Mouse (Mus musculus): ENCODE results near the gene Arih2. TPM values are rescaled to one million over a fixed set of nuclear protein-coding genes. Genes with fewer than 3 reads are reported as not detected.
"Not testable (repeated sequence)": the region's sequence is repeated elsewhere in the genome, so short reads cannot be mapped to it uniquely, and the experiment has no call there.

The Arih2 gene
- 10 to 100 TPM; 56.1 to 59.9 TPM for total RNA-seq (2021)
- long read RNA-seq, experiment 1, transcript Arih2-201 (16 exons, 3,924 nt) = major isoform, 17 of 57 reads
- long read RNA-seq, experiment 1, transcript Arih2-208 (1 exons, 3,664 nt) = minor isoform, 9 of 57 reads
- long read RNA-seq, experiment 1, partial matches to known transcripts = 11 of 57 reads
- long read RNA-seq, experiment 1, other reads (novel, unspliced or antisense) = 20 of 57 reads
- long read RNA-seq, experiment 2, transcript Arih2-208 (1 exons, 3,664 nt) = minor isoform, 5 of 32 reads
- long read RNA-seq, experiment 2, transcript Arih2-201 (16 exons, 3,924 nt) = major isoform, 14 of 32 reads
- long read RNA-seq, experiment 2, partial matches to known transcripts = 0 of 32 reads
- long read RNA-seq, experiment 2, other reads (novel, unspliced or antisense) = 13 of 32 reads

DNA sequence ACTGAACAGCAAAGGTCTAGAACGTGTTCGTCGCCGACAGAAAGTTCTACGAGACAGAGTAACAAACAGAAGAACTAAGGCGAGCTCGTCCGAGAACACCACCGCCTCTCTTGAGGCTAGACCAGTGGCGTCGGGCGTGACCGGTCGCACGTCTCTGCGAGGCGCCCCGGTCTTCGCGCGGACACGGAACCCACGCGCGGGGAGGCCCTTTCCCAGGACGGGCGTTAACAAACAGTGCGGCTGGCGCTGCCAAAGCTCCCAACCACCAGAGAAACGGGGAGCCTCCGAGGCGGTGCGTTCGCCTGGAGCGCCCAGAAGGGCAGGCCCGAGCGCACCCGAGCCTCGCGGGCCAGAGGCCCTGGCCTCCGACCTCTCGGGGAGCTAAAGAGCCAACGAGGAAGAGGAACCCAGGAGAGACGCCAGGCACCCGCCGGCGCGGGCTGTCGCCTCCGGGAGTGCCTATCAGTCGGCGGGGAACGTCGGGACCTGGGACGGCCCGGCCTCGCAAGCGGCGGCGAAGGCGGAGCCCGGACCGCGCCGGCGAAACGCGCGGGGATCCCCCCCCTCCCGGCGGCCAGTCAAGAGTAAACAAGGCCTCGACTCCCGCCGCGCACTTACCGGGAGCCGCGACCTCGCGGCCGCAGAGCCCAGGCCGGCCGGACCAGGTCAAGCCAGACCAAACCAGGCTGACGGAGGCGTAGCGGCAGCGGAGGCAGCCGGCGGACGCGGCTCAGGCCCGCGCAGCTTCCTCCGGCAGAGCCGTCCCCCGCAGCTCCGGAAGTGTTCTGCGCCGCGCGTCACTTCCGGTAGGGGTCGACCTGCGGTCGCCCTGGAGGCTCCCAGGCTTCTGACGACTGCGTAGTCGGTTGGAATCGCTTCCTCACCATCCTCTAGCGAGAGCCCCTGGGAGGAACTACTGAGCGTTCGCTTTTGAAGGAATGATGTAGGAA lies at the start of gene Arih2:
TSS of gene Arih2 (minus strand) at position 776 of the 950 bp plus-strand sequence.
- DNase-seq = peak; percentile 95

DNA sequence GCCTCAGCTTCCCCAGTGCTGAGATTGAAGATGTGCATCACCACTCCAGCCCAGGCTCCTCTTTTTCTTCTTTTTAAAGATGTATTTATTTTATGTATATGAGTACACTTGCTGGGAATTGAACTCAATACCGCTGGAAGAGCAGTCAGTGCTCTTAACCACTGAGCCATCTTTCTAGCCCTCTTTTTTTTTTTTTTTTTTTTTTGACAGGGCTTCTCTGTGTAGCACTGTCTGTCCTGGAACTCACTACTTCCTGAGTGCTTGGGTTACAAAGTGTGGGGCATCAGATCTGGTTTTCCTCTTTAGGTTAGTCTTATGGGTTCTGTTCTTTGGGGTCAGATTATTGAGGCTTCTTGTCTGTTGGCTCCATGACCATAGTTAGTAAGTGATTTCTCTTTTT lies 45.3 kb upstream of the Arih2 start:
- no peak for DNase-seq

DNA sequence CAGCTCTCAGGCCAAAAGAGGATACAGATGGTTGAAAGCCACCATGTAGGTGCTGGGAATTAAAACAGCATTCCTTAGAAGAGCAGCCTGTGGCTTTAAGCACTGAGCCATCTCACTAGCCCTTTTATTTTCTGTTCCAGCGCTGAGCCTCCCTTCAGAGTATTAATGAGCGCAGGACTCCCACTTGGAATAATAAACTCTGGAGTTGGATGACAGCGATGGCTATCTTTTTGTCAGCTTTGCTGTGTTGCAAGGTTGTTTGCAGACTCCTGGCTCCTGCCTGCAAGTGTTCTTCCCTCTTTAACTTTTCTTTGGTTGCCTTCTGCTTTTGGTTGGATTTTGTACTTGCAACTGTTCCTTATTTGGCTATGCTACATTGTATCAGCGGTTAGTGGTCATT lies 44.8 kb upstream of the Arih2 start:
- no peak for DNase-seq

DNA sequence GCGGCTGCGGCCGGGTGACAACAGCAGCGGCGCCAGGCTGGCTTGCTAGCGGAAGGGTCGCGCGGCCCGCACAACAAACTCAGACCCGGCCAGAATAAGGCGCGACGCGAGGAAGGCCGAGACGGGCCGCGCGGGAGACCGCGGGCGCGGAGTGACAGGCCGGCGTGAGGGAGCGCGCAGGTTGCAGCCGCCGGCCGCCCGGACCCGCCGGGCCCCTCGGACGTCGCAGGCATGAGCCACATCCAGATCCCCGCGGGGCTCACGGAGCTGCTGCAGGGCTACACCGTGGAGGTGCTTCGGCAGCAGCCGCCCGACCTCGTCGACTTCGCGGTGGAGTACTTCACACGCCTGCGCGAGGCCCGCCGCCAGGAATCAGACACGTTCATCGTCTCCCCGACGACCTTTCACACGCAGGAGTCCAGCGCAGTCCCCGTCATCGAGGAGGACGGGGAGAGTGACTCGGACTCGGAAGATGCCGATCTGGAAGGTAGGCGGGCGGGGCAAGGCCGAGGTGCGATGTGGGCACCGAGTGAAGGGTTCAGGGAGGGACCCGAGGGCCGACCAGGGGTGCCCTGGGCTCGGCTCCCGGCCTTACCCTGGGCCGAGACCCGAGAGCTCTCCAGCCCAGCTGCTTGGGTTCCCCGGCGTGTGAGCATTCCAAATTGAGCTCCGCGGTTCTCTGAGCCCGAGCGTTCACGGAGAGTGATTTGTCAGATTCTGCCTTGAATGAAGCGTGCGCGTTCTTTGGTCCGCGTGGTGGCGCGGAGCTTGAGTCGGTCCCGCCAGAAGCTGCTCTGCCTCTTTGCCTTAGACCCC lies 43.2 kb upstream of the Arih2 start:
- DNase-seq = peak; percentile 76

DNA sequence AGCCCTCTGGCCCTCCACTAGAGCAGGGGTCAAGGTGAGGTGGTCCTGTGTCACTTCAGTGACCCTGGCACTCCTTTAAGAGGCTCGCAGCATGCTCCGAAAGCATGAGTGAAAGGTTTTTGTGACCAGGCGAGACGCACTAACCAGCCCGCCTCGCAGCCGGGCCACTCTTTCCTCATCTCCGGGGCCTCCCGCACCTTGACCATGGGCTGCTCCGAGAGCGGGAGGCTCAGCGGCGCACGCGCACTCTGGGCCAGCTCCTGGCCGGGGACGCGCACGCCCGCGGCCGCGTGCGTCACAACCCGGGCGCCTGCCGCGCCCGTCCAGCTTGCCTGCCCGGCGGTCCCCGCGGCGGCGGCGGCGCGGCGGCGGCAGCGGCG lies 42.6 kb upstream of the Arih2 start:
- DNase-seq = peak; percentile 94

DNA sequence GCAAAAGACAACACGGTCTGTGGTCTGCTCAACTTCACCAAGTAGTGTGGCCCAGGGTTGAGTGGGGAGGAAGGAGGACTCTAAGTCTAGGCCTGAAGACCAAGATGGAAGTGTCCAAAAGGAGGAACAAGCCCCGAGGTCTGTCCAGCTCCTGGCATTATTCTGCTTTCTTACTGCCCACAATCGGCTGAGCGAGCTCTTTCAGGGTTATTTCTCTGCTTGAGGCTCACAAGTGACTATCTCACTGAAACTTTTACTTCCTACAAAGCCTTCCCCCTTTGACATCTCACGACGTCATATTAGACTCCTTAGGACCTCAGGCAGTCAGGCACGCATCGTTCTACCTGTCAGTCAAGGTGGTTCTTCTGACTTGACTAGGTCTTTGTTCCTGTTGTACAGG lies 42.2 kb upstream of the Arih2 start:
- DNase-seq = peak; percentile 26

DNA sequence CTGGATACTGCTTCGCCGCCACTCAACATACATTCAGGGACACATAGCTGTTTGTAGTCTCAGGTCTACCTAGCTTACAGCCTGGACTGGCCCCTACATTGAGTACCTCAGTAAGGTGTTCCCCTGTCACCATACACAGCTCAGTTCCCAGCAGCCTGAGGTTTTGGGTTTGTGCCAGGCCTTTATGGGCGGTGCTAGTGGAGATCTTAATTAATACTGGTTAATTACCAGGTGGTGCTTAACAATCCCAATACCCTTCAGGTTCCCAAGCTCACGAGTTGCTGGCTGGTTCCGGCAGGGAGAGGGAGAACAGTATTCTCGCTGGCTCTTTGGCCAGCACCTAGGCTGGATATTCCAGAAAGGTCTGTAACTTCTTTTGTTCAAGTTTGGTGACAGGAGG lies 41.7 kb upstream of the Arih2 start:
- DNase-seq = no peak

DNA sequence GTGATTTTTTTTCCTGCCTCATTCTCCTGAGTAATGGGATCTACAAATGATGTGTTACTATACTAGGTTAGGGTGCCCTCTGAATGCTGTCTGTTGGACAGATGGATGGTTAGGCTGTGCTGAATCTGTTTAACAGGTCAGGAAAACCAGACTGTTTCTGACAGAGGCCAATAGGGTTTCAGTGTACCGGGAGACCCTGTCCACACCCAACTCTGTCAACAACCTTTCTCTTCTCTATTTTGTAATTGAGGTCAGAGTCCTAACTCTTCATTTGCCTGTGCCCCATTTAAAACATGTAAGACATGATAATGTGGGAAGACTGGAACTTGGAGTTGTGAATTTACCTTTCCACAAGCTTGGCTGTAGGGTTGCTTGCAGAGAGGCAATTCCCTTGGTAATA lies 40.8 kb upstream of the Arih2 start:
- no peak for DNase-seq

DNA sequence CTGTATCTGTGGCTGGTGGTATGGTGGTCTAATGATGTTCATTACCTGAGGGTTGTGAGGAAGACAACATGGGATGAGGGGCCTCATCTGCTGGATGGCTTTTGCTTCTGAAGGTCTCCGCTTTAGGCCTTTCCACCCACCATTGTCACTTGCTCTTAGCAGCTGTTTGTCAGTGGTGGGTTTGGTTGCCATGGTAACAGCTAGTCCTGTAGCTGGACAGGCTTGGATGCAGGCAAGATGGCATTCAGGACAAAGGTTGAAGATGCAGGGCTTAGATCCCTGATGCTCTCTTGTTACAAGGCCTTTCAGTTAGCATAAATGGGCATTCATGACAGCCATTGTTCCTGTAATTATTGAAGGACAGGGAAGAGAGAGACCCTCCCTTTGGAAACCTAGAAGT lies 39.9 kb upstream of the Arih2 start, which contains the start of gene Prkar2a:
TSS of gene Prkar2a (plus strand) at position 209 of the 400 bp plus-strand sequence.
- DNase-seq = no peak

DNA sequence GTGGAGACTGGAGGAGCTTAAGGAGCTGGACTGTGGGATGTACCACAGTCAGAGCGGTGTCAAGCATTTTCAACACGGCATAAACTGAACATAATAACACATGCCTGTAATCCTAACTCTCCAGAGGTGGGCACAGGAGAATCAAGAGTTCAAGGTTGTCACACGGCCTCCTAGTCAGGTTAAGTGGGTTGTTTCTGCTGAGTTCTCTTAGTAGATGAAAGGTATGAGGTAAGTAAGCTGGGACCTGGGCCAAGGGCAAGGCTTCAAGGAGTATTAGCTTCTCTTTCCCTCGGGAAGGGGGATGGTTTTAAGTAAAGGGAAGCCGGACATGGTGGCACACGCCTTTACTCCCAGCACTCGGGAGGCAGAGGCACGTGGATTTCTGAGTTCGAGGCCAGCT lies 39.3 kb upstream of the Arih2 start:
- DNase-seq = peak; percentile 56

DNA sequence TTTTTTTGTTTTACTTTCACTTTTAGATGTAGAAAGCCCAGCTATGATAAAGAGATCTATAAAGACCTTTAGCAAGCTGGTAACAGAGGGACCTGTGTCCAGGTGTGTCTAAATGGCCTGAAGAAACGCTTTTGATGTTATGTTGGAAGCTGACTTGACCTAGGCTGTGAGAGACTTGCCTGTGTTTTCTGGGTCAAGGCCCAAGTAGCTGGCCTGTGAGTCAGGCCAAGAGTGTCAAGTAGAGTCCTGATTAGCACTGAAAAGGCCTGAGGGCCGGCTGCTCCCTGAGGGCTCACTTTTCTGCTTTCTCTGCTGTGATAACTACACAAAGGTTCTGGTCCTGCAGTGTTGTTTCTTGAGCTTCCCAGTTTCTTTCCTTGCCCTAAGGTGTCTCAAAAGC lies 38.5 kb upstream of the Arih2 start:
- DNase-seq = peak; percentile 44

DNA sequence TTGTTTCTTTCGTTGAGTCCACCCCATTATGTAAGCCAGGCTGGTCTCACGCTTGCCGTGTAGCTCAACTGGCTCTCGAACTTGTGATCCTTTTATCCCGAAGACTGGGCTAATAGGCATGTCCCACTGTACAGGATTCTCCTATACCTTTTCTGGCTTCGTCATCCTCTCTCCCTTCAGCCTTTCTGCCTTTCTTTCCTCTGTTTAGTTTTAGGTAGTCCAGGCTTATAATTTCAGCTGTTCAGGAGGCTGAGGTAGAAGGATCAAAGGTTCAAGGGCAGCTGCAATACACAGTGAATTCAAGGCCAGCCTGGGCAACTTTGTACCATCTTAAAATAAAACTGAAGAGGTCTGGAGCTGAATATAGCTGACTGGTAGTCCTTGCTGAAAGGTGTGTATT lies 38.0 kb upstream of the Arih2 start:
- DNase-seq = no peak

DNA sequence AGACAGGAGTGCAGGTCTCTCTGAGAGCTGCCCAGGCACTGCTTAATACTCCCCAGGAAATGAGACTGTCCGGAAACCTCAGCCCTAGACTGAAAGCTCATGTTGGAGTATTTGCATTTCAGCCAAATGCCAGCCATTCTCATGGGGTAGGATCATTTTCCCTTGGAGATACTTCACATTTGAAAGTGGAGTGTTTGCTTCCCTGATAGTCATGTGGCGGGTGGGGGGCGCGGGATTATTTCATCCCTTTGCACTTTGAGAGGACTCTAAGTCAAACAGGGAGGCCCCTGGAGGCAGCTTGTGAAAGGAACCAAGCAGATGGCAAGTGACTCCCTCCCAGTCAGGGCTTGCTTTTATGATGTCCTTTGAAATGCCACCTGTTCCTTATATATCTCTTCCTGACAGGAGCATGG lies 37.3 kb upstream of the Arih2 start:
- DNase-seq = no peak

DNA sequence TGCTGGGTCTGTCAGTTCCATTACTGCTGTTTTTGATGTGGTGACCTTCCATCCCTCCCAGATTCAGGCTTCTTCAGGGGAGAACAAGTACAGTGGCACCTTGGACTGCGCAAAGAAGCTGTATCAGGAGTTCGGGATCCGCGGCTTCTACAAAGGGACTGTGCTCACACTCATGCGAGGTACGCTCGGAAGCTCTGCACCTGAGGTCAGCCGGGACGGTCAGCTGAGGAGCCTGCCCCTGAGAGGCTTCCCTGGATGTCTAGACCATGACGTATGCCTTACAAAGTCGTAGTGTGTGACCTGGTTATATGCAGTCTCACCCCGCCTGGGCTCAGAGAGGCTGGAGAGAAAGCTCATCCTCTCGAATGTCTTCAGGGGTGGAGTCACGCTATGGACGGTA lies 30.8 kb upstream of the Arih2 start:
- DNase-seq = no peak

DNA sequence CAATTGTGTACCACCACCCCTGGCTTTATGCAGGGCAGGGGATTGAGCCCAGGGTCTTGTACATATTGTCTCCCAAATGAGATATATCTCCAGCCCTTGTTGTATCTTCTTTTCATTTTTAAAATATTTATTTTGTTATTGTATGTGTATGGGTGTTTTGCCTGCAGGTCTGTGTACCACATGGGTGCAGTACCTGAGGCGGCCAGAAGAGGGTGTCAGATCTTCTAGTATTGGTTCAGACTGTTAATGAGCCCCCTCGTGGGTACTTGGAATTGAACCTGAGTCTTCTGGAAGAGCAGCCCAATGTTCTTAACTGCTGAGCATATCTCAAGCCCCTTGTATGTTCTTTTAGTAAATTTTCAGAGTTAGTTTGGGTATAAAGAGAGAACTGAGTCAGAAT lies 24.0 kb upstream of the Arih2 start:
- DNase-seq = peak; percentile 28

DNA sequence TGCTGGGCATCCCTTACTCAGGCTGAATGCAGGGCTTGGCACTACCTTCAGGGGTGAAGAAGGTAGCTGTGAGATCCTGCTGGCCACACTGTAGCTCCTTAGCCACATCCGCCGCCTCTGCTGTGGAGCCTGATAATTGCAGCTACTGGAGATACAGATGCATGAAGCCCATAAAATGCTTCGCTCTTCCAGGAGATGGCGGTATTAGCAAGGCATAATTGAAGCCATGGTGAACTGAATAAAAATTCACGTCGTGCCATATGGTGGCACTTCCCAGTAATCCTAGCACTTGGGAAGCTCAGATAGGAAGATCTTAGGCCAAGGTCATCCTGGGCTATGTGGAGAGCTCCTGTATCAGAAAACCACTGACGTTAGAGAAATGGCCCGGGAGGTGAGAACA lies 20.7 kb upstream of the Arih2 start:
- DNase-seq = no peak

DNA sequence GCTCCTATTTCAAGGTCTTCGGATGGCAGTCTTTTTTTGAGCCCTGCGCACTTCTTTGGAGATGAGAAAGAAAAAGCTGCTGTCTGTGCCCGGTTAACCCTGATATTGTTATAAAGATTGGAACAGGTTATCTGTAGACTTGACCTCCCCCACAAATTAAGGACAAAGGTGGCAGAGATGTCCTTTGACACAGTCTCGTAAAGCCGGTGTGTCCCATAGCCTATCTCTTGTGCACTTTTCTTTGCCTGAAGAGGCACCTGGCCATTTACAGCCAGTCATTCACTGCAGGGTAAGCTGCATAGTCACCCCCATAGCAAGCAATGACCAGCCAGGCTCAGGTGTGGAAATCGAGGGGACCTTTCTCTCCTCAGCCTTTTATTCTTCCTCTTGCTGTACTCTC lies 13.5 kb upstream of the Arih2 start:
- no peak for DNase-seq

DNA sequence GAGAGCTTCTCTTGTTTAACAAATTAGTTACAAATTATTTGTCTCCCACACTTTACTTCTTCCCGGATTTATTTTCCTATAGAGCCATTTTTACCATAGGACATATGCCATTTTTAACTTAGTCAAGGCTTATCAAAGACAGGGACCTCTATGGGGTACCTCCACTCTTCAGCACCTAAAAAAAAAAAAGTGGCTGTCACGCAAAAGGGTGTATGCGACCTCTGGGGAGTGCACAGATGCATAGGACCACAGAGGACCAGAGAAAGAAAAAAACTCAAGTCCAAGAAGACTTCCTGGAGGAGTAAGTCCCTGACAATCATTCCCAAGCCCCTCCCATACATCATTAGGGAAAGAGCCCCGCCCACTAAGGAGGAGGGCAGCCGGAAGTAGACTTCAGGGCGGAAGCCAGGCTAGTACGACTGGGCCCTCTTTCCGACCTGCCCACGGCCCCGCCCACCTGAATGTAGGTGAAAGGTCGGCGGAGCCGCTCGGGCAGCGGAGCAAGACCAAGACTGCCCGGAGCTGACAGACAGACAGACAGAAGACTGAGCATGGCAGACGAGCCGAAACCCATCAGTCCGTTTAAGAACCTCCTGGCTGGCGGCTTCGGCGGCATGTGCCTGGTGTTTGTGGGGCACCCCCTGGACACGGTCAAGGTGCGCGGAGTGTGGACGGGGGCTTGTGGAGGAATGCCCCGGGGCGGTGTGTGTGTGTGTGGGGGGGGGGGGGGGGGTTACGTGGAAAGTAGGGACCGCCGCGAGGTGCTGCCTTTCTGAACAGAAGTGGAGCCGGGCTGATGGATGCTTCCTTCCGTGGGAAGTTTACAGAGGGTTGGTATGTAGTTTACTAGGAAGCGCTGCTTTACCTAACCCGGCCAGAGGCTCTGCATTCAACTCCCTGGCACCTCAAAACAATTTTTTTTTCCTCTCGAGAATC lies 12.8 kb upstream of the Arih2 start, which contains the start of gene Slc25a20:
TSS of gene Slc25a20 (plus strand) at position 412 of the 936 bp plus-strand sequence.
- peak; percentile 92 for DNase-seq

DNA sequence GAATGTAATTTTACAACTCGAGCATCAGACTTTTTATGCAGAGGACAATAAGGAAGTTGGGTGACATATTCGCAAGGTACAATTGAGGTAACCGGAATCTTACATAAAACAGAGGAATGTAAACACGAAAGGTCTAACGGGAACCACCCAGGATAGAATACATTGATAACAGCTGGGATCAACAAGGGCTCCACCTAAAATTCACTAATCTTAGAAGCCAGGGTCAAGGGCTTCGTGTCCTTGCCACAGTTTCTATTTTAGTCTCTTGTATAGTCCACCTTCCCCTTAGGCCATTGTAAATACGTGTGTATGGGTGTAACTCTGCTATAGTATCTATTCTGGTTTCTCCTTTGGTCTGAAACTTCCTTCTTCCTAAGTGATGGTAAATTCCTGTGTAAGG lies 6.7 kb upstream of the Arih2 start:
- DNase-seq = not testable (repeated sequence)

DNA sequence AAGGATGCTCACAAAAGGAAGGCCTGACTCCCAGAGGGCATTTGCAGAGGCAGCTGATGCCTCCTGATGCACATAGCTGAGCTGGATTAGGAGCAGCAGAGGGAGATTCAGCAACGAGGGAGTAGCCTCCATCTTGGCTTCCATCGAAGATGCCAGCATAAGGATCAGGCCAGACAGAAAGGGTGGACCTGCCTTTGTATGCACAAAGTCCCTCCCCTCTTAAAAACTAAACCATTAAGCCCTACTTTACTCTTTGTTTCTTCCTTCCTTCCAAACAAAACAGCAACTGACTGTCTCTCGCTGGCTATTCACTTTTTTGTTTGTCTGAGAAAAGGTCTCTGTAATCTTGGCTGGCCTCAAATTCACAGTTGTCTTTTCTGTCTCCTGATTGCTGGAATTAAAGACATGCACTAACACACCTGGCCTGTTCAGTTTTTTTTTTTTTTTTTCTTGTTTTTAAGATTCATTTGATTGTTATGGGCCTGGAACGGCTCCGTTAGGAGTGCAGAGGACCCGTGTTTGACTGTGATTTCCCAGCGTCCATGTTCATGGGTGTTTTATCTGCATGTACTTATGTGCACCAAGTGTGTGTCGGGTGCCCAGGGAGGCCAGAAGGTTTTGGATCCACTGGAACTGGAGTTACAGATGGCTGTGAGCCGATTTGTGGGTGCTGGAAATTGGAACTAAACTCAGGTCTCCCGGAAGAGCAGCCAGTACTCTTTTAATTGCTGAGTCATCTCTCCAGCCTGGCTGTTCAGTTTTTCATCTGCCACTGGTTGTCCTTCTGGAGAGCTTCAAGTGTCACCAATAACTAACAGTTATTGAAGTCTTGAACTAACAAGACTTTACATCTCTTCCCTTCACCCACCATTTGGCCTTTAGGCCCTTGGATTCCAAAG lies 5.6 kb upstream of the Arih2 start:
- no peak for DNase-seq
